In the genomic region with DNA sequence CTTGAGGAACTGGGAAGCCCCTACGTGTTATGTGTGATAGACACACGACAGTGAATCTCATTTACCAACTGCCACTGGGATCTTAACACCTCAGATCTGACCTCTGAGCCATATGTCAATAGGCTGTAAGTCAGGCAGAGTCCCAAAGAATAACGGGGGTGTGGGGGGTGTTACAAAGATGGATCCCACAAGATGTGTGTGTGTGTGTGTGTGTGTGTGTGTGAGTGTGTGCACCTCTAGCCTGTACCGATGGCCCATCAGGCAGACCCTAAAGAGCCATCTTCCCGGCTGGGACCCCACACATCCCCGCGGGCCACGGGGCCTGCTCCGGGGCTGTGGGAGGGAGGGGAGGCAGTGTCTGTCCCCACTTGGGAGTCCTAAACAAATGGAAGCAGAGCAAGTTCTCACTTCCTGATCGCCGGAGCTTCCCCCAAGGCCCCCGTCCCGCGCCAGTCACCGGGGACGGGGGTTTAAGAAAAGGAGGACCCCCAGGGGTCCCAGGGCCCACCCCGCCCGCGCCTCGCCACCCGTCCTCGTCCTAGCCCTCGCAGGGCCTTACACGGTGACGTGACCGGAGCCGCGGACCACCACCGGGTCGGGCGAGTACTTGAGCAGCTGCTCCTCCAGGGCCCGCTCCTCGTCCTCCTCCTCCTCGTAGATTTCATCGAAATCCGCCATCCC, we compare ENCODE assay signal across 8 mouse cellular contexts. TPM values are rescaled to one million over a fixed set of nuclear protein-coding genes. Genes with fewer than 3 reads are reported as not detected.
DNase-seq lines count a peak whose midpoint lies in the region; ATAC-seq and TF ChIP-seq lines count a peak whose summit lies in the region.

No protein-coding gene starts in this region.

- TF ChIP-seq EP300 in MEL (IDR thresholded peaks at IDR 0.05; ENCODE audit: low read depth in 1 of 2, low read length in 2 of 2), result no peak

- peaks cover 0 to 15% of the 10 kb centered on the region in 2 experiments; a peak in 3 of 4 replicates for H3K36me3 ChIP-seq in MEL (ENCODE audit: control insufficient read depth in 1 of 2, insufficient read depth in 2 of 2, low read length in 2 of 2)
- H3K36me3 ChIP-seq in heart, embryonic 16.5 days (ENCODE audit: control insufficient read depth, insufficient read depth), result 0 out of 2 replicates have a peak, but pooled peaks cover 6% of the 10 kb centered on the region
- peaks cover 11% of the 10 kb centered on the region for H3K36me3 ChIP-seq in liver, embryonic 12.5 days
- no peaks in the 10 kb centered on the region for H3K36me3 ChIP-seq in neural tube, embryonic 13.5 days

- H3K4me1 ChIP-seq in MEL (ENCODE audit: control insufficient read depth in 1 of 2, insufficient read depth in 2 of 2, low read length in 2 of 2), result peaks cover 0 to 12% of the 10 kb centered on the region in 2 experiments; a peak in 2 of 4 replicates
- peaks cover 10% of the 10 kb centered on the region for H3K4me1 ChIP-seq in heart, embryonic 16.5 days (ENCODE audit: control insufficient read depth, insufficient read depth, low read length)
- peaks cover 30% of the 10 kb centered on the region for H3K4me1 ChIP-seq in liver, embryonic 12.5 days
- H3K4me1 ChIP-seq in neural tube, embryonic 13.5 days (replicated peaks), result peaks cover 26% of the 10 kb centered on the region

- peak overlapping the region; percentile 100 for H3K9ac ChIP-seq in MEL (ENCODE audit: control insufficient read depth, low read depth, low read length, poor library complexity, severe bottlenecking)
- H3K9ac ChIP-seq in heart, embryonic 16.5 days (ENCODE audit: low read length), result peak overlapping the region; percentile 90
- H3K9ac ChIP-seq in liver, embryonic 12.5 days, result peak overlapping the region; percentile 98
- peak overlapping the region; percentile 99 for H3K9ac ChIP-seq in neural tube, embryonic 13.5 days

- H3K4me3 ChIP-seq in MEL (ENCODE audit: control insufficient read depth in 1 of 2, insufficient read depth in 1 of 2, low read depth in 2 of 2, low read length in 2 of 2), result peak overlapping the region; percentile 94 to 98
- peak overlapping the region; percentile 72 for H3K4me3 ChIP-seq in heart, embryonic 16.5 days (ENCODE audit: low read length)
- H3K4me3 ChIP-seq in liver, embryonic 12.5 days, result peak overlapping the region; percentile 96
- H3K4me3 ChIP-seq in neural tube, embryonic 13.5 days, result peak overlapping the region; percentile 96

- peak overlapping the region; percentile 54 for H3K27ac ChIP-seq in MEL (ENCODE audit: control insufficient read depth, low read depth, low read length)
- peak overlapping the region; percentile 76 for H3K27ac ChIP-seq in heart, embryonic 16.5 days (ENCODE audit: low read length)
- H3K27ac ChIP-seq in liver, embryonic 12.5 days, result peak overlapping the region; percentile 92
- peak overlapping the region; percentile 91 for H3K27ac ChIP-seq in neural tube, embryonic 13.5 days (replicated peaks)

- no peak for TF ChIP-seq RAD21 in MEL (IDR thresholded peaks at IDR 0.05; ENCODE audit: low read depth, low read length)

- H3K4me2 ChIP-seq in heart, embryonic 16.5 days (ENCODE audit: low read depth, low read length), result peak overlapping the region; percentile 90
- H3K4me2 ChIP-seq in liver, embryonic 12.5 days, result peak overlapping the region; percentile 92
- H3K4me2 ChIP-seq in neural tube, embryonic 13.5 days, result peak overlapping the region; percentile 70

- DNase-seq in left cerebral cortex, adult 8-10 months (ENCODE audit: low spot score in 2 of 2), result peak; percentile 18 to 46
- no peak for DNase-seq in left cerebral cortex, adult 18-20 months (ENCODE audit: low spot score in 2 of 2)
- peak; percentile 60 for DNase-seq in MEL (ENCODE audit: low read depth, low spot score)
- DNase-seq in cerebellum, postnatal 10 days, result peak; percentile 66 to 79
- DNase-seq in B cell, adult 2 months, result no peak

- no peak; a peak in 1 of 4 replicates for TF ChIP-seq POLR2A in MEL (IDR thresholded peaks at IDR 0.05; ENCODE audit: control insufficient read depth in 1 of 2, insufficient read depth in 1 of 2, low read depth in 1 of 2, low read length in 2 of 2, poor library complexity in 1 of 2)

- H3K27me3 ChIP-seq in MEL (ENCODE audit: control insufficient read depth in 1 of 2, insufficient read depth in 2 of 2, low read length in 2 of 2), result no peaks in the 10 kb centered on the region
- H3K27me3 ChIP-seq in heart, embryonic 16.5 days (ENCODE audit: control insufficient read depth, insufficient read depth, low read length), result no peaks in the 10 kb centered on the region
- H3K27me3 ChIP-seq in liver, embryonic 12.5 days (replicated peaks), result peaks cover 8% of the 10 kb centered on the region; the same call in 1 of the 2 replicates
- H3K27me3 ChIP-seq in neural tube, embryonic 13.5 days, result peaks cover 5% of the 10 kb centered on the region; the same call in 1 of the 2 replicates

- no peak for TF ChIP-seq CTCF in MEL (IDR thresholded peaks at IDR 0.05 in 2 of 3, conservative IDR thresholded peaks at IDR 0.05 in 1 of 3; ENCODE audit: control insufficient read depth in 1 of 3, insufficient read depth in 1 of 3, low read depth in 2 of 3, low read length in 3 of 3, poor library complexity in 1 of 3, severe bottlenecking in 1 of 3)

- peaks cover 37% of the 10 kb centered on the region for H3K79me2 ChIP-seq in MEL (ENCODE audit: control insufficient read depth, insufficient read depth, low read length, poor library complexity)

- ATAC-seq in heart, embryonic 16.5 days (replicated peaks; ENCODE audit: extremely low read depth, insufficient read depth, low FRiP score), result peak; percentile 71
- ATAC-seq in liver, embryonic 12.5 days, result peak; percentile 69
- peak; percentile 89 for ATAC-seq in neural tube, embryonic 13.5 days (ENCODE audit: low read depth)

- under 1% methylated on average over 36 of the region's 36 CpGs for WGBS in heart, embryonic 16.5 days
- 1% methylated on average over 36 of the region's 36 CpGs for WGBS in liver, embryonic 12.5 days (ENCODE audit: insufficient replicate concordance)
- WGBS in neural tube, embryonic 13.5 days, result under 1% methylated on average over 36 of the region's 36 CpGs

- no peaks in the 10 kb centered on the region for H3K9me3 ChIP-seq in MEL (replicated peaks; ENCODE audit: insufficient read depth, low read length)
- H3K9me3 ChIP-seq in heart, embryonic 16.5 days (replicated peaks; ENCODE audit: control insufficient read depth, low read length), result no peaks in the 10 kb centered on the region; the same call in 1 of the 2 replicates
- no peaks in the 10 kb centered on the region for H3K9me3 ChIP-seq in liver, embryonic 12.5 days (replicated peaks)
- no peaks in the 10 kb centered on the region for H3K9me3 ChIP-seq in neural tube, embryonic 13.5 days

TF ChIP-seq in MEL, 35 proteins besides CTCF, POLR2A, EP300 and RAD21:
- TF ChIP-seq GABPA (IDR thresholded peaks at IDR 0.05; ENCODE audit: low read depth, low read length), result no peak
- 0 out of 2 replicates have a peak, but pooled peaks have one; percentile 5 for TF ChIP-seq MAX (IDR thresholded peaks at IDR 0.05; ENCODE audit: low read length)
- no peak for TF ChIP-seq HCFC1 (IDR thresholded peaks at IDR 0.05; ENCODE audit: low read depth, low read length)
- 0 out of 2 replicates have a peak, but pooled peaks have one; percentile 2 for TF ChIP-seq RCOR1 (IDR thresholded peaks at IDR 0.05; ENCODE audit: low read depth, low read length)
- no peak for TF ChIP-seq MYC (IDR thresholded peaks at IDR 0.05; ENCODE audit: low read depth, low read length)
- 0 out of 2 replicates have a peak, but pooled peaks have one; percentile 1 for TF ChIP-seq SIN3A (IDR thresholded peaks at IDR 0.05; ENCODE audit: low read length)

RNA-seq across cellular contexts. Expression of a gene that starts 0.8 kb away (rescaled TPM):
- total RNA-seq in left cerebral cortex, adult 8-10 months (2022), result 10 to 100 TPM; 13.1 to 17.3 (median 15.2) TPM
- total RNA-seq in left cerebral cortex, adult 18-20 months (2021), result 10 to 100 TPM; 19.5 to 20.7 TPM
- 31.2 and 33.4 TPM in 2 replicates for total RNA-seq in MEL (2012; rRNA removed)
- polyA plus RNA-seq in MEL (2012; ENCODE audit: insufficient read depth in 1 of 2, insufficient read length in 2 of 2, low read depth in 1 of 2, low replicate concordance in 2 of 2, missing spikeins in 1 of 2), result 100 to 1,000 TPM in 1 of 2 experiments, 10 to 100 TPM in 1; 41.1 to 100 TPM
- polyA plus RNA-seq in heart, embryonic 16.5 days (2015; fragmentation: Nextera tagmentation; extraction: Ambion mirVana), result 21.6 and 21.9 TPM in 2 replicates
- polyA plus RNA-seq in liver, embryonic 12.5 days (2016; fragmentation: Nextera tagmentation; extraction: Ambion mirVana), result 32.5 and 35.1 TPM in 2 replicates
- 32.0 and 42.5 TPM in 2 replicates for polyA plus RNA-seq in neural tube, embryonic 13.5 days (2015; fragmentation: Nextera tagmentation; extraction: Ambion mirVana)

RNA-seq across cellular contexts. Expression of a gene that starts 31.6 kb away (rescaled TPM):
- total RNA-seq in left cerebral cortex, adult 8-10 months (2022), result under 1 TPM in 3 of 4 experiments, not detected in 1; 0.37 to 0.53 (median 0.39) TPM
- under 1 TPM in 1 of 2 experiments, not detected in 1; 0.33 TPM for total RNA-seq in left cerebral cortex, adult 18-20 months (2021)
- total RNA-seq in MEL (2012; rRNA removed), result not detected in 2 replicates
- polyA plus RNA-seq in MEL (2012; ENCODE audit: insufficient read depth in 1 of 2, insufficient read length in 2 of 2, low read depth in 1 of 2, low replicate concordance in 2 of 2, missing spikeins in 1 of 2), result not detected
- polyA plus RNA-seq in heart, embryonic 16.5 days (2015; fragmentation: Nextera tagmentation; extraction: Ambion mirVana), result not detected in 2 replicates
- polyA plus RNA-seq in liver, embryonic 12.5 days (2016; fragmentation: Nextera tagmentation; extraction: Ambion mirVana), result not detected in 2 replicates
- 1.2 and 1.7 TPM in 2 replicates for polyA plus RNA-seq in neural tube, embryonic 13.5 days (2015; fragmentation: Nextera tagmentation; extraction: Ambion mirVana)

Comparison
In these comparisons a context has a peak if more than half of its experiments do, and no peak if none do; other contexts are left out.
1. DNase-seq: peak in left cerebral cortex, adult 8-10 months (2 of 2), MEL (single experiment) and cerebellum, postnatal 10 days (2 of 2); none in left cerebral cortex, adult 18-20 months (0 of 2) and B cell, adult 2 months (0 of 2).
2. Peak in every context shown above with its lines, with median percentiles within 50 percentile points of each other: H3K27ac ChIP-seq, H3K4me3 ChIP-seq, H3K9ac ChIP-seq, ATAC-seq and H3K4me2 ChIP-seq.